Mouse (Mus musculus) forebrain, embryonic 15.5 days (tissue): ENCODE results near the gene Prkaa2. TPM values are rescaled to one million over a fixed set of nuclear protein-coding genes. Genes with fewer than 3 reads are reported as not detected.

Experiments
- polyA plus RNA-seq: library from polyadenylated mRNA; unstranded; fragments of >200 nt; fragmentation: Nextera tagmentation; extraction: Ambion mirVana; gene quantifications from 2 replicates; pipeline ENCODE4 v1.2.1, GENCODE M21; 2015

Gene Prkaa2
- polyA plus RNA-seq, 1 experiment from 2014 or later, result 11.2 TPM

Other genes with a start within 250 kb of the Prkaa2 start
- not detected in 2 replicates for gene C8a, start 233.5 kb downstream of the Prkaa2 start, polyA plus RNA-seq
- 0.11 and 0.18 TPM in 2 replicates for gene Fyb2, start 196.4 kb downstream of the Prkaa2 start, polyA plus RNA-seq
- 74.4 and 75.6 TPM in 2 replicates for gene Plpp3, start 47.5 kb upstream of the Prkaa2 start, polyA plus RNA-seq